Mouse (Mus musculus) hindbrain, embryonic 15.5 days (tissue): Measurements from ENCODE around the gene Mab21l1. TPM values are rescaled to one million over a fixed set of nuclear protein-coding genes. Genes with fewer than 3 reads are reported as not detected.
A peak's percentile ranks its signal among the peaks of the same experiment; 100 is the strongest.

Experiments used
- ATAC-seq: fragments of 200-750 bp; cut with Nextera tagmentation; 2 replicates; pipeline ENCODE4 v1.8.0; 2017; ENCODE audit warnings: low read depth, moderate number of reproducible peaks, moderate TSS enrichment; ENCODE audit not compliant: low FRiP score
- H3K27ac ChIP-seq: fragments of 300-500 bp; sonication (generic); replicated peaks from 2 replicates; pipeline ENCODE4 v1.5.1; 2015; ENCODE audit warnings: mild to moderate bottlenecking, inconsistent platforms
- H3K27me3 ChIP-seq: fragments of 300-500 bp; sonication (generic); 2 replicates; pipeline ENCODE4 v1.6.1; 2015; ENCODE audit warnings: control low read depth, inconsistent platforms
- H3K36me3 ChIP-seq: fragments of 300-500 bp; sonication (generic); 2 replicates; pipeline ENCODE4 v1.6.1; 2015; ENCODE audit warnings: control low read depth, inconsistent platforms
- H3K4me1 ChIP-seq: fragments of 300-500 bp; sonication (generic); replicated peaks from 2 replicates; pipeline ENCODE4 v1.6.1; 2015; ENCODE audit warnings: control low read depth, inconsistent platforms
- H3K4me2 ChIP-seq: fragments of 300-500 bp; sonication (generic); 2 replicates; pipeline ENCODE4 v1.6.1; 2015; ENCODE audit warnings: moderate library complexity, mild to moderate bottlenecking, inconsistent platforms
- H3K4me3 ChIP-seq: fragments of 300-500 bp; sonication (generic); 2 replicates; pipeline ENCODE4 v1.5.1; 2015; ENCODE audit warnings: mild to moderate bottlenecking, inconsistent platforms
- H3K9ac ChIP-seq: fragments of 300-500 bp; sonication (generic); 2 replicates; pipeline ENCODE4 v1.6.1; 2015; ENCODE audit warnings: inconsistent platforms
- H3K9me3 ChIP-seq: fragments of 300-500 bp; sonication (generic); 2 replicates; pipeline ENCODE4 v1.6.1; 2016; ENCODE audit warnings: control low read depth, inconsistent platforms
- WGBS: fragments of 180-500 bp; shearing (Covaris S2); methylation state at CpG from one replicate; pipeline ENCODE4 v1.1.7; 2015; 5-methylcytosine and 5-hydroxymethylcytosine counted together
- polyA plus RNA-seq: library from polyadenylated mRNA; unstranded; fragments of >200 nt; fragmentation: Nextera tagmentation; extraction: Ambion mirVana; gene quantifications from 2 replicates; pipeline ENCODE4 v1.2.1, GENCODE M21; 2015

Gene Mab21l1
- polyA plus RNA-seq, 1 experiment from 2014 or later = 169 TPM

DNA sequence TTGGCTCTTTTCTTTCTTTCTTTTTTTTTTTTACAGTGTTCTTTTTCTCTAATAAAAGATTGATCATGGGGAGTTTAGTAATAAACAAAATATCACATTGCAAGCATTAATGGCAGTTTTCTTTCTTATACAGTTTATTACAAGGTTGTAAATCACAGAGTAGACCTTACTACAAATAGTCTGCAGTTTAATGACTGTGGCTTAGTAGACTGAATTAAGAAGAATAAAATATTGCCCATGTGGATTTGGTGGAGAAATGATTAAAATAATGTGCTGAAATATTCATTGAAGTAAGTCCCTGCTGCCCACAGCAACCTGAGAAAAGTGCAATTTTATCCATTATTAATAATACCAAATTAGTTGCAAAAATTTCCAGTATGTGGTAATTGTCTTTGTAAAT, 37.3 kb downstream of the Mab21l1 start:
- no peak for ATAC-seq
- Histone ChIP-seq H3K27me3 (no peaks in the 10 kb centered on the region), H3K4me2 (no peak overlapping the region)

DNA sequence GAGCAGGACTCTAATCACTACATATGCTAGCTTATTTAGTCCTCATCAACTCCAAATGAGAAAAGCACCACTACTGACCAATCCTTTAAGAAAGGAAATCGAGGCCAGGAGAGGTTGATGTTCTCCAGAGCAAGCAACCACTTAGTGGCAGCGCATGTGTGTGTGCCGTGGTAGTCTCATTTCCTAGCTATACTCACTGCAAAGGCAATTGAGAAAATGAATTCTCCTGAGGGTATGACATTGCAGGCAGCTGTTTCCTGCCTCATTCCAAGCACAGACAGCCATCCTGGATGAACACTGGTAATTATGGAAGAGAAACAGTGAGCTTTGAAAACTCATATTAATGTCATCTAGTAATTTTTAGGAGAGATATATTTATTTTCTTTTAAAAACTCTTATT, 42.6 kb downstream of the Mab21l1 start:
- Histone ChIP-seq H3K4me1 (peaks cover 16% of the 10 kb centered on the region), H3K27me3 (no peaks in the 10 kb centered on the region), H3K4me2 (no peak overlapping the region), H3K27ac (peak overlapping the region; percentile 51; the same call in 1 of the 2 replicates), H3K9ac (no peak overlapping the region), H3K36me3 (no peaks in the 10 kb centered on the region), H3K9me3 (no peaks in the 10 kb centered on the region), H3K4me3 (no peak overlapping the region)
- 38% methylated on average over 3 of the region's 3 CpGs for WGBS
- ATAC-seq = no peak

More for the DNA sequence above, 37.3 kb downstream of the Mab21l1 start:
- H3K9ac ChIP-seq = no peak overlapping the region
- no peak overlapping the region for H3K4me3 ChIP-seq
- H3K4me1 ChIP-seq = peaks cover 10% of the 10 kb centered on the region; the same call in 1 of the 2 replicates
- no peaks in the 10 kb centered on the region for H3K36me3 ChIP-seq
- no peak overlapping the region for H3K27ac ChIP-seq
- H3K9me3 ChIP-seq = no peaks in the 10 kb centered on the region

- no peak overlapping the region for H3K4me3 ChIP-seq
- H3K27ac ChIP-seq = peak overlapping the region; percentile 45
- H3K9me3 ChIP-seq = no peaks in the 10 kb centered on the region
- no peaks in the 10 kb centered on the region for H3K27me3 ChIP-seq
- peaks cover 21% of the 10 kb centered on the region for H3K4me1 ChIP-seq
- H3K4me2 ChIP-seq = no peak overlapping the region
- no peak for ATAC-seq
- no peak overlapping the region for H3K9ac ChIP-seq
- no peaks in the 10 kb centered on the region for H3K36me3 ChIP-seq
- WGBS = 46% methylated on average over 10 of the region's 10 CpGs
Measured at GRCm38 (mm10) chr3:55828481-55829256, 46.4 kb downstream of the Mab21l1 start.

- Histone ChIP-seq H3K36me3 (no peaks in the 10 kb centered on the region), H3K9ac (no peak overlapping the region), H3K27ac (no peak overlapping the region), H3K27me3 (no peaks in the 10 kb centered on the region), H3K4me1 (peaks cover 15% of the 10 kb centered on the region; the same call in 1 of the 2 replicates), H3K4me2 (no peak overlapping the region), H3K4me3 (no peak overlapping the region), H3K9me3 (no peaks in the 10 kb centered on the region)
- 45% methylated on average over 5 of the region's 5 CpGs for WGBS
- peak; percentile 50; the same call in 1 of the 2 replicates for ATAC-seq
Measured at GRCm38 (mm10) chr3:55830226-55830625, 47.9 kb downstream of the Mab21l1 start.
